Mouse (Mus musculus): ENCODE results near the gene Cnot3. TPM values are rescaled to one million over a fixed set of nuclear protein-coding genes. Genes with fewer than 3 reads are reported as not detected.
A peak's percentile ranks its signal among the peaks of the same experiment; 100 is the strongest.
"Not testable (repeated sequence)": the region's sequence is repeated elsewhere in the genome, so short reads cannot be mapped to it uniquely, and the experiment has no call there.

The Cnot3 gene
- total RNA-seq, 2 experiments from 2014 or later = 54.5 to 57.5 TPM

DNA sequence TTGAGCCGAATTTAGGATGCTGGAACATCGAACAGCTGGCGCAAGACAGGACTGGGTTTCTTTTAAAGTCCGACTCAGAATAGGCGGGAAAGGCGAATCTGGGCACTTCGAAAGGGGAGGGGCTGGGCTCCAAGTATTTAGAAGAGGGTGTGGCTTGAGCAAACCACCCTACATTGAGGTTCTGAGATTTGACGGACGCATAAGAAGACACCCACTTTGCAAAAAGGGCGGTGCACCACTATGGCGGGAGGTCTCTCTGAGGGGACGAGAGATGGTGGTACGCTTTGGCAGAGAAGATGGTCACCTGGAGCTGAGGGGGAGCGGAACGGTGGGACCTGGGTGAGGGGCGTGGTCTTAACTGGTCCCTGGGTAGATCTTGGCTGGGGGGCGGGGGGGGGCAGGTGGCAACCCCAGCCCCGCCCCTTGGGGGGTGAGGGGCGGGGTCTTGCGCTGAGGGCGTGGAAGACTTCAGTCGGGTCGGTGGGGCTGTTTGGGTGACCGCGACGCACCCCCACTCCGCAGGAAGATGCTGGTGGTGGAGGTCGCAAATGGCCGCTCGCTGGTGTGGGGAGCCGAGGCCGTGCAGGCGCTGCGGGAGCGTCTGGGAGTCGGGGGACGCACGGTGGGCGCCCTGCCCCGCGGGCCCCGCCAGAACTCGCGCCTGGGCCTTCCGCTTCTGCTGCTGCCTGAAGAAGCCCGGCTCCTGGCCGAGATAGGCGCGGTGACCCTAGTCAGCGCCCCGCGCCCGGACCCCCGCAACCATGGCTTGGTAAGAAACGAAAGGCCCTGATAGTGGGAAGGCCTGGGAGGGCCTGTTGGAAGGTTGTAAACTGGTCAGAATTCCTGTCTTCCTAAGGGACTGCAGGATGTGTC lies 49.2 kb downstream of the Cnot3 start:
- DNase-seq (ENCODE audit: low spot score in 2 of 2) = peak; percentile 46 to 63

- not testable (repeated sequence) for DNase-seq (ENCODE audit: low spot score in 2 of 2)
Measured at GRCm38 (mm10) chr7:3694949-3695305, 49.9 kb downstream of the Cnot3 start.

DNA sequence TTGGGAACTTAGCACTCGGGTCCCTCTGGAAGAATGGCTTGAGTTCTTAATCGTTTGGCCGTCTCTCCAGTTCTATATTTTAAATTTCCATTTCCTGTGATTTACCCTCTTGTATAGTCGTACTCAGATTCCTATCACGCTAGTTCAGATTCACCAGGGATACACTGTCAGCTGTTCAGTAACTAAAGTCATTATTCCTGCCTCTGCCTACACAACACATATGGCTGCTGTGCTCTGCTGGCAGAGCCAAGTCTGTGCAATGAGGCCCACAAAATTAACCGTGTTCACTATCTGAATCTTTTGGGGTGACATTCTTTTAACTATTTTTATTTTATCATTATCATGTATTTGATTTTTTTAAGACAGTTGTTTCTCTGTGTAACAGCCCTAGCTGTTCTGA lies 53.4 kb downstream of the Cnot3 start:
- DNase-seq (ENCODE audit: low spot score in 2 of 2) = no peak

- no peak for DNase-seq (ENCODE audit: low spot score in 2 of 2)
Measured at GRCm38 (mm10) chr7:3703148-3703878, 58.2 kb downstream of the Cnot3 start.

- DNase-seq (ENCODE audit: low spot score in 2 of 2) = peak; percentile 96 to 97
Measured at GRCm38 (mm10) chr7:3703879-3704441, 58.9 kb downstream of the Cnot3 start, which contains the start of gene Rps9. Gene Rps9 (plus strand): TSS chr7:3703993.

DNA sequence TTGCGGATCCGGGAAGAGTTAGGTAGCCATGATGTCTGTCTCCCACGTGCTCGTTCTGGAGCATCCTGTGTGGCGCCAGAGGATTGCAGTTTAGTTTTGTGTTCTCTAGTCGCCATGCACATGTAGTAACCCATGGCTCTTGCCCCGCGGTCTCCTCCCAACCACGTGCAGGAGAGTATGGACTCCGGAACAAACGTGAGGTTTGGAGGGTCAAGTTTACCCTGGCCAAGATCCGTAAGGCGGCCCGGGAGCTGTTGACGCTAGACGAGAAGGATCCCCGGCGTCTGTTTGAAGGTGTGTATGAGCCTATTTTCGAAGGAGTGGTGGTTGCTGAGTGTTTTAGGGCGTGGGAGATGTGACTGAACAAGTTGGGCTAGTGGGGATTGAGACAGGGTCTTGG lies 59.4 kb downstream of the Cnot3 start:
- no peak for DNase-seq (ENCODE audit: low spot score in 2 of 2)

DNA sequence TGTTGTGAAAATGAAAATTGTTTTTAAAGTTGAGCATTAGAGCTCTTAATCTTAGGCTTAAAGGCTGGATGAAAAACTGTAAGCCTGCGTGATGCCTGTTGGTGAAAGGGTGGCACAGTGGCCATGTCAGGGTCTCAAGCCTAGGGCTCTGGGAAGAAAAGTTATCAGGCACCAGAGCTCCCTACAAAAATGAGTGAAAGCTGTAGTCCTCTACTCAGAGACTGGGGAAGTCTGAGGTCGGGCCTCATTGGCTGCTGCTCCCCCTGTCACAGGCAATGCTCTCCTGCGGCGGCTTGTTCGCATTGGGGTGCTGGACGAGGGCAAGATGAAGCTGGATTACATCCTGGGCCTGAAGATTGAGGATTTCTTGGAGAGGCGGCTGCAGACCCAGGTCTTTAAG lies 60.4 kb downstream of the Cnot3 start:
- not testable (repeated sequence) for DNase-seq (ENCODE audit: low spot score in 2 of 2)

GRCm38 (mm10) chr7:3705911-3706310 lies 60.8 kb downstream of the Cnot3 start:
- no peak for DNase-seq (ENCODE audit: low spot score in 2 of 2)

DNA sequence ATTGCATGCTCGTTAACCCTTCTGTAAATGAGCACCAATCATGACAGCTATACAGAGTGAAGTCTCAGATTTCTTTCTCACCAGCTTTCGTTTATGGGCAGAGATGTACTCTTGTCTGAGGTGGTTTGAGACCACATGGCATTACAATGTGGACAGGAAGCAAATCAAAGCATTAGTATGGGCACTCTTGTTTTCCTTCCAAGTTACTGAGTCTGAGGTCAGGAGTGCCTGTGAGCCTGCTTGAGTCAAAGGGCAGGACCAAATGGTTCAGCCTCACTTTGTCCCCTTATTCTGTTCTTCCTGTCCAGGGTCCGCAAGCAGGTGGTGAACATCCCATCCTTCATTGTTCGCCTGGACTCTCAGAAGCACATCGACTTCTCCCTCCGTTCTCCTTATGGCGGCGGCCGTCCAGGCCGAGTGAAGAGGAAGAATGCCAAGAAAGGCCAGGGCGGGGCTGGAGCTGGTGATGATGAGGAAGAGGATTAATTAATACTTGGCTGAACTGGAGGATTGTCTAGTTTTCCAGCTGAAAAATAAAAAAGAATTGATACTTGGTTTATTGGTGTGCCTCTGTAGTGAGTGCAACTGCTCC lies 61.4 kb downstream of the Cnot3 start:
- DNase-seq (ENCODE audit: low spot score in 2 of 2) = no peak

- no peak for DNase-seq (ENCODE audit: low spot score in 2 of 2)
Measured at GRCm38 (mm10) chr7:3707027-3707426, 62.0 kb downstream of the Cnot3 start.

GRCm38 (mm10) chr7:3707568-3708413 lies 62.7 kb downstream of the Cnot3 start:
- no peak for DNase-seq (ENCODE audit: low spot score in 2 of 2)

- not testable (repeated sequence) for DNase-seq (ENCODE audit: low spot score in 2 of 2)
Measured at GRCm38 (mm10) chr7:3708447-3708980, 63.4 kb downstream of the Cnot3 start.

GRCm38 (mm10) chr7:3709000-3709399 lies 63.9 kb downstream of the Cnot3 start:
- DNase-seq (ENCODE audit: low spot score in 2 of 2) = no peak

Small RNAs within 50 kb of the gene (microRNA-seq; reads per million reads assigned to microRNA genes)
- gene Mir3572 = 5.6 to 6.1 reads per million in 2 experiments

Other genes starting within 250 kb of the Cnot3 start
- gene Cacng6, start 221.1 kb upstream of the Cnot3 start, total RNA-seq (2021) = 1 to 10 TPM in 1 of 2 experiments, under 1 TPM in 1; 0.56 to 1.2 TPM
- not detected for gene Tarm1, start 142.6 kb upstream of the Cnot3 start, total RNA-seq (2021)
- 1 to 10 TPM in 1 of 2 experiments, under 1 TPM in 1; 0.74 to 1.2 TPM for gene Oscar, start 29.1 kb upstream of the Cnot3 start, total RNA-seq (2021)
- 100 to 1,000 TPM; 531 to 596 TPM for gene Ndufa3, start 27.9 kb upstream of the Cnot3 start, total RNA-seq (2021)
- gene Tfpt, start 15.3 kb upstream of the Cnot3 start, total RNA-seq (2021) = 10 to 100 TPM; 34.4 to 42.6 TPM
- 10 to 100 TPM; 59.7 to 59.9 TPM for gene Prpf31, start 15.3 kb upstream of the Cnot3 start, total RNA-seq (2021)
- gene Leng1, start 20.6 kb downstream of the Cnot3 start, total RNA-seq (2021) = 1 to 10 TPM; 6.1 to 7.3 TPM
- 1 to 10 TPM; 5.0 to 6.0 TPM for gene Tmc4, start 32.3 kb downstream of the Cnot3 start, total RNA-seq (2021)
- 10 to 100 TPM; 85.9 to 97.3 TPM for gene Tsen34, start 47.6 kb downstream of the Cnot3 start, total RNA-seq (2021)
- 100 to 1,000 TPM; 142 to 146 TPM for gene Mboat7, start 48.3 kb downstream of the Cnot3 start, total RNA-seq (2021)
- 100 to 1,000 TPM; 554 to 633 TPM for gene Rps9, start 58.7 kb downstream of the Cnot3 start, total RNA-seq (2021)
- under 1 TPM in 1 of 2 experiments, not detected in 1; 0.14 TPM for gene Pirb, start 75.1 kb downstream of the Cnot3 start, total RNA-seq (2021)
- gene Gm15448, start 180.4 kb downstream of the Cnot3 start, total RNA-seq (2021) = not detected
- under 1 TPM in 1 of 2 experiments, not detected in 1; 0.25 TPM for gene Pira2, start 199.8 kb downstream of the Cnot3 start, total RNA-seq (2021)